Mouse (Mus musculus): Measurements from ENCODE around the gene Ncoa3.
A peak's percentile ranks its signal among the peaks of the same experiment; 100 is the strongest.
"Not testable (repeated sequence)": the region's sequence is repeated elsewhere in the genome, so short reads cannot be mapped to it uniquely, and the experiment has no call there.

Gene Ncoa3

GRCm38 (mm10) chr2:165992270-165993172 lies at the start of gene Ncoa3:
TSS of gene Ncoa3 (plus strand) at chr2:165992636.
- DNase-seq (ENCODE audit: low spot score): peak; percentile 91

DNA sequence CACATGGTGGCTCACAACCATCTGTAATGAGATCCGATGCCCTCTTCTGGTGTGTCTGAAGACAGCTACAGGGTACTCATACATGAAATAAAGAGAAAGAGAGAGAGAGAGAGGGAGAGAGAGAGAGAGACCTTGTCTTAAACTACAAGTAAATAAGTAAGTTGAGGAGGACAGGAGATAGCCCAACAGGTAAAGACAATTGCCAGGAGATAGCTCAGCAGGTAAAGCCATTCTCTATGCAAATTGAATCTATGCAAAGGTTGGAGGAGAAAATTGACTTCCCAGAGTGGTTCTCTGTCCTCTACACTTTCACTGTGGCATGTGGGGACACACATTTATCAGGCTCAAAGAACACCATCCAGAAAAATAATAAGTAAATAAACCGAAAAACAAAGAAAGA lies 49.3 kb upstream of the Ncoa3 start:
- no peak for DNase-seq (ENCODE audit: low spot score)

DNA sequence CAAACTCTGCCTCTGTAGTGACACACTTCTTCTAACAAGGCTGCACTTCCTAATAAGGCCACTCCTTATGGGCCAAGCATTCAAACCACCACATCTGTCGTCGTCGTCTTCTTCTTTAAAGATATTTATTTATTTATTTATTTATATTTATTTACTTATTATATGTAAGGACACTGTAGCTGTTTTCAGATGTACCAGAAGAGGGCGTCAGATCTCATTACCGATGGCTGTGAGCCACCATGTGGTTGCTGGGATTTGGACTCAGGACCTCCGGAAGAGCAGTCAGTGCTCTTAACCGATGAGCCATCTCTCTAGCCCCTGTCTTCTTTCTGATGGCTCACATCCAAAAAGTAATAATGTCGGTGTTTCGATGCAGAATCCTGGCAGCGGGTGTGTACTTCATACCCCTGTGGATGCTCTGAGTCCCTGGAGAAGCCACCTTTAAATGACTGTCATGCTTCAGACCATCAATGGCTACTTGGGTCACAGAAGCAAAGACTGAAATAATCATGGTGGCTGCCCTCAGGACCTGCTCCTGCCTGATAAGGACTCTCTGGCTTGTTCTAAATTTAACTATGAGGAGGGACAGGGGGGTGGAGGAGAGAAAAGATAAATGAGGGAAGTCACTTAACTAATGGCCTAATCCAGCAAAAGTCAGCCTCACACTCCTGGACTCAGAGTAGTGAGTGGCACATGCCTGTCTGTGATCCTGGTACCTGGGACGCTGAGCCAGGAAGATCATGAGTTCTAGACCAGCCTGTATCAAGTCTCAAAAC lies 47.7 kb upstream of the Ncoa3 start:
- DNase-seq (ENCODE audit: low spot score): no peak

- DNase-seq (ENCODE audit: low spot score): no peak
Measured at GRCm38 (mm10) chr2:165946046-165946564, 46.3 kb upstream of the Ncoa3 start.

DNA sequence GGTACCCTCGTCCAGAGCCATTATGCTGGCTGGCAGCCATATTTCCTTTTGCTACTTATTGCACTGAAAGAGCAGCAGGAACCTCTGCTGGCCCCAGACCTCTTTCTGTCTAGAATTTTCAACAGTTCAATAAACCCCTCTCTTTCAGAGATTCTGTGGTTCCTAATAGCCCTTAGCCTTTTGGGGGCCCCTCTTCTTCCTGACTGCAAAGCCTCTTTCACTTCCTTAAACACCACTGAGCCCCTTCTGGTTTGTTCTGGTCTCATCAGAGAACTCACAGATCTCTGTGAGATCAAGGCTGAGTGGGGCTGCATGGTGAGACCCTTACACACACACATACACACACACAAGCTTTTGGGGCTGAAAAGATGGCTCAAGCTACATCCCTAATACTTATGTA lies 44.4 kb upstream of the Ncoa3 start:
- no peak for DNase-seq (ENCODE audit: low spot score)

- not testable (repeated sequence) for DNase-seq (ENCODE audit: low spot score)
Measured at GRCm38 (mm10) chr2:165948785-165949184, 43.7 kb upstream of the Ncoa3 start.

GRCm38 (mm10) chr2:165949719-165950118 lies 42.7 kb upstream of the Ncoa3 start:
- DNase-seq (ENCODE audit: low spot score): no peak

DNA sequence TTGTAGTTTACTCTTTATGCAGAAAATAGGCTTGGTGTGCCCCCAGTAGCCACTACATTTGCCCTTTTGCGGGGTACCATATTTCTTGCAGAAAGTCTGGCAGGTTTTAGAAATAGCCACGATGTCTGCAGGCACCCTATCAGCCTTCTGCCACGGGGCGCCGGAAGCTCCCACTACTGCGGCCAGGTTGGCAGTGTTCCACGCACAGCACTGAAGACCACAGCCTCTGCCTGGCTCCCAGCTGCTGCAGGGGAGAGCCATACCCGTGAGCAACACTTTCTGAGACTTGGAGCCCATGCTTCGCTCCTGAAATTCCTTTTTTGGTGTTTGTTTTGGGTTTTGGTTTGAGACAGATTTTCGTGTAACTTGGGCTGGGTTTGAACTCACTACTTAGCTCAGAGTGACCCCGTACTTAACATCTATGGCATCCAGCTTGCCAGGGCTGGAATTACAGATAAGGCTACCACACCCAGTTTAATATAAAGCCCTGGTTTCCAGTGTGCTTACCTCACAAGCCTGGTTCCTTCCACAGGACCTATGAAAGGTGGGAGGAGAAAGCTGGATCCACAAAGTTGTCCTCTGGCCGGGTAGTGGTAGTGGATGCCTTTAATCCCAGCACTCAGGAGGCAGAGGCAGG lies 40.9 kb upstream of the Ncoa3 start:
- no peak for DNase-seq (ENCODE audit: low spot score)

DNA sequence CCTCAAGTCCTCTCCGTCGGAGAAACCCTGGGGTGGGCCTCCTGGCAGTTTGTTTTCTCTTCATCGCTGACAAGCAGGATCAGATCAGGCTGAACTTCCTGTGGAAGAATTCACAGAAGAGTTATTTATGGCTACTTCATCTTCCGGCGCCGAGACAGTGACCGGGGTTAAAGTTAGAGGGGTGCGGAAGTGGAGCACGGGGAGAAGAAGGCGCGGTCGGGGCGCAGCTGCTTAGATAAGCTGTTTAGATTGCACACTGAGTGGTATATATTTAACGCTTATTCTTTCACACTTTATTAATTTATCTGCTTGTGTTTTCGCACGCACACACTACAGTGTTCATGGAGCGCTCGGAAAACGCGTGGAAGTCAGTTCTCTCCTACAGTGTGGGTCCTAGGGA lies 37.6 kb upstream of the Ncoa3 start:
- no peak for DNase-seq (ENCODE audit: low spot score)

- DNase-seq (ENCODE audit: low spot score): no peak
Measured at GRCm38 (mm10) chr2:165955386-165955785, 37.0 kb upstream of the Ncoa3 start.

DNA sequence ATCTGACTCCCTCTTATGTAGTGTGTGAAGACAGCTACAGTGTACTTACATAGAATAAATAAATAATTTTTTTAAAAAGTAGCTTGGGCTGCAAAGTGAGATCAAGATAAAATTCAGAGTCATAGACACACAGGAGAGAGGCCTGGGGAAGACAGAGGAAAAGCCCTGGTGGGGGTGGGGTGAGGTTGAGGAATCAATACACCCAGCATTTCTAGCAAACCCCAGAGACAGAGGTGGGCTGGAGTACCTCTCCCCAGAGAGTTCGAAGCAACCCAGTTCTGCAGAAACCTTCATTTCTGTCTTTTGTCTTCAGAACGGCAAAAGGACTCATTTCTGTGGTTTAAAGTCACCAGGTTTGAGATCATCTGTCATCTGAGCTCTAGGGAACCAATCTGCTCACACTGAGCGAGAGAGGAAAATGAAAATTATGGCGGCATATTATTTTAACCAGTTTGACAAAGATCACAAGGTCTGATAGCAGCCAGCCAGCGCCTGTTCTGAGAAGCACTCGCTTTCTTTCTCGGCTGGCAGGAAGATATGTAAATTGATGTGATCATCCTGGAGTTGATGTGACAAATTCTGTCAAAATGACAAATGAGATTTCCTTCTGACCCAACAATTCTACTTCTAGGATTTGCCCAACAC lies 36.2 kb upstream of the Ncoa3 start:
- DNase-seq (ENCODE audit: low spot score): no peak

DNA sequence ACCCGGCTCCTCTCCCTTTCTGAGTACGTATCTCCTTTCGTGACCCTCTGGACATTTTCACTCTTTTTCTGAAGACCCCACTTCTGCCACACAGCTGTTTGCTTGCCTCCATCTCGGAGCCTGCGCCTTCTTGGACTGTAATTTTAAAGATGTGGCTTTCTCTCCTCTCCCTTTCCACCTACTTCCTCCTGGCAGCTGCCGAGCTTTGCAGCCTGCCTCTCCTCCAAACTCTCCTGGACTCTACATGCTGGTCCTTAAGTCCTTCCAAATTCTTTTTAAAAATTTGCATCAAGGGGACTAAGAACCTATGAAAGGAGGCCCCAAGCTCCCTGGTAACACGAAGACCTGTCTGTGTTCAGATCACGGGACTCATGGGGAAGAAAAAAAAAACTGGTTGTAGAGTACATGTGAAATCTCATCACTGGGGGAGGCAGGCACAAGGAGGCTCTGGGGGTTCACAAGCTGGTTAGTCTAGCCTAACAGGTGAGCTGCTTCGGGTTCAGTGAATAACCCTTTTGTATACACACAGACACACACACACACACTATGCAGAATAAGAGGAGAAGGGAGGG lies 35.1 kb upstream of the Ncoa3 start:
- no peak for DNase-seq (ENCODE audit: low spot score)

- no peak for DNase-seq (ENCODE audit: low spot score)
Measured at GRCm38 (mm10) chr2:165958556-165958955, 33.9 kb upstream of the Ncoa3 start.

DNA sequence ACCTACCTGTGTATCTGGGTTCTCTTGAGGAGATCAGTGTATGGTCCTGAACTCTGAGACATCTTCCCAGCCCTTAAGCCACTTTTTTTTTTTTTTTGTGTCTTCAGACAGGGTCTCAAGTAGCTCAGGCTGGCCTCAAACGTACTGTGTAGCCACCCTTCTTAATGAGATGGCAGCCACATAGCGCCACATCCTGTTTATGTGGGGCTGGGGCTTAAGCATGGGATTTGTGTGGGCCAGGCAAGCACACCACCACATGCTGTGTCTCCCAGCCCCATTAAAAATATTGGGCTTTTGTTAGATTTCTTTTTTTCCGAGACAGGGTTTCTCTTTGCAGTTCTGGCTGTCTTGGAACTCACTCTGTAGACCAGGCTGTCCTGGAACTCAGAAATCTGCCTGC lies 31.7 kb upstream of the Ncoa3 start:
- no peak for DNase-seq (ENCODE audit: low spot score)

- no peak for DNase-seq (ENCODE audit: low spot score)
Measured at GRCm38 (mm10) chr2:165962824-165963223, 29.6 kb upstream of the Ncoa3 start.

- no peak for DNase-seq (ENCODE audit: low spot score)
Measured at GRCm38 (mm10) chr2:165964121-165964520, 28.3 kb upstream of the Ncoa3 start.

GRCm38 (mm10) chr2:165967076-165967475 lies 25.4 kb upstream of the Ncoa3 start:
- DNase-seq (ENCODE audit: low spot score): no peak

DNA sequence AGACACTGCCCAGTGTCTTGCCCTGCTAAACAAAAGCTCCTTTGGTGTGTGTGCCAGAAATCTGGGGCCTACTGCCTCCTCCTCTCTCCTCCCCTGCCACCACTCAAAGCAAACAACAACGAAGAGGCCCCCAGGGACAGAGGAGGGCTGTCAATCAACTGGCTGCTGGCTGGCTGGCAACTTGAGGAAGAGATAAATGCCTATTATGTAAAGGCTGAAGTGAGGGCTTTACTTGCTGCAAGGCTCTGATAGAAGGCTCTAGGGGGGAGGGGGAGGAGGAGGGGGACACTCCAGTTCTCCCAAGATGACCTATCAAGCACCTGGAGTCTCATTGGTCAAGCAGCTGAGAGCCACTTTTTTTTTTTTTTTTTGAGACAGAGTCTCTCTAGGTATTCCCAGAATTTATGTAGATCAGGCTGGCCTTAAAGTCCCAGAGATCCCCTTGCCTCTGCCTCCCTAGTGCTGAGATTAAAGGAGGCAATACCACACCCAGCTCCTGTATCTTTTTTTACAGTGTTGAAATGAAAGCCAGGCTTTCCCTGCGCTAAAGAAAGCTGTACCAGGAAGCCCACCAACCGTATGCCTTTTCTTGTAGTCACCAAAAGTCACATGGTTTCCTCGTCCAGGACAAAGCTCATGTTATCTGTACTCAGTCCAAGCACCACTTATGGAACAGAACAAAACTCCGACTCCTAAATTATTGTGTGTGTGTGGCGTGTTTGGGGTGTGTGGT lies 24.4 kb upstream of the Ncoa3 start:
- no peak for DNase-seq (ENCODE audit: low spot score)

GRCm38 (mm10) chr2:165968876-165969275 lies 23.6 kb upstream of the Ncoa3 start:
- DNase-seq (ENCODE audit: low spot score): no peak

DNA sequence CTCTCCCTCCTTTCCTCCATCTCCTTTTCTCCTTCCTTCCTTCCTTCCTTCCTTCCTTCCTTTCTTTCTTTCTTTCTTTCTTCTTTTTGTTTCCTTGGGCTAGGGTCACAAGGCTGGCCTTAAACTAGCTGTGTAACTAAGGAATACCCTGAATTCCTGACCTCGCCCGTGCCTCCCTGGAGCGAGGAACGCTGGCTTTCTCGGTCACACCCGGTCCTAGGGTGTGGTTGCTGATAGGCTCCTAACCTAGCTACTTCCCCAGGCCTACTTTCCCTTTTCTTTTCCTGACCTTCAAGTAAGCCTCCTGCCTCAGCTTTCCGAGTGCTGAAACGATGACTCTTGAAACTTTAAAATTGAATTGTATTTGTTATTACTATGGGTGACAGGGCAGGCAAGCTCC lies 23.0 kb upstream of the Ncoa3 start:
- no peak for DNase-seq (ENCODE audit: low spot score)

- no peak for DNase-seq (ENCODE audit: low spot score)
Measured at GRCm38 (mm10) chr2:165969961-165970360, 22.5 kb upstream of the Ncoa3 start.

Measured in urinary bladder, postnatal 25 days (tissue).